Mouse (Mus musculus) megakaryocyte progenitor cell, adult 5-6 weeks (primary cell): ENCODE results near the gene Prss16. TPM values are rescaled to one million over a fixed set of nuclear protein-coding genes. Genes with fewer than 3 reads are reported as not detected.

Source experiments
- ATAC-seq: replicated peaks from 2 replicates; pipeline ENCODE4 v1.8.0; 2016; ENCODE audit warnings: mild to moderate bottlenecking, moderate TSS enrichment, inconsistent platforms; ENCODE audit not compliant: poor library complexity
- total RNA-seq, 2 experiments: library from RNA; stranded (forward) in 1 of 2; stranded (reverse) in 1 of 2; fragments of 157-497, 149-512 nt in 1 of 2; fragments of 200-1000 nt in 1 of 2; gene quantifications; 2 replicates each; pipeline versions ENCODE4 v1.2.3 to v1.2.4; 2015 to 2017

Prss16 gene
- total RNA-seq (2015) (17.0 and 19.9 TPM in 2 replicates), total RNA-seq (2017) (11.4 and 12.2 TPM in 2 replicates)

GRCm38 (mm10) chr13:22009642-22010041 is at the start of gene Prss16:
Gene Prss16, minus strand, starts transcription at chr13:22009742.
- no peak for ATAC-seq

DNA sequence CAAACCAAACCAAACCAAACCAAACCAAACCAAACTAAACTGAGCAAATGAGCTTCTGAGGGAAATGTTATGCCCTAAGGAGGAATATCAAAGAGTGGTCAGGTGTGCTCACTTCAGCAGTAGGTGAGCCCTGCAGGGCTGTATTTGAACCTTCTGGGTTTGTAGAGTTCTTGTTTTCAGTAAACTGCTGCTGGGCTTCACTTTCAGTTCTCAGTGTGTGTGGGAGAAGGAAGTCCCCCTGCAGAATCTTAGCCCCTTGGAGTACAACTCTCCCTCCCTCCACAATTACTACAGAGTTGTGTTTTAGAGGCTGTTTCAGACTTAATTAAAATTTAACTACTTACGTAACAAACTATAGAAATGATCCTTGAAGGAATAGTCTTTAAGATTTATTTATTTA is 44.2 kb upstream of the Prss16 start:
- no peak for ATAC-seq

DNA sequence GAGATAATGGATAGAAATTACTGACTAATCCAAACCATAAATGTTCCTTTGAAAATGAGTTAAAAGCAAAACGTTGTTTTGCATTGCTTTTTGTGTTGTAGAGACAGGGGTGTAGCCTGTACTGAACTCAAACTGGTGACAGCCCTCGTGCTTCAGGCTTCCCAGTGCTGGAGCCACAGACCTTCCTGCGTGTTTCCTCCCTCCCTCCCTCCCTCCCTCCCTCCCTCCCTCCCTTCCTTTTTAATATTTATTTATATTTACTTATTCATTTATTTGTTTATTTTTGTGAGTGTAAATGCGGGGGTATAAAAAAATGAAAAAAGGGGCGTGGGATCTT is 41.9 kb upstream of the Prss16 start:
- ATAC-seq: no peak

GRCm38 (mm10) chr13:22050591-22051522 is 41.3 kb upstream of the Prss16 start:
- ATAC-seq: peak; percentile 91

- peak; percentile 32 for ATAC-seq
These were observed 40.3 kb upstream of the Prss16 start for GRCm38 (mm10) chr13:22049737-22050440.

DNA sequence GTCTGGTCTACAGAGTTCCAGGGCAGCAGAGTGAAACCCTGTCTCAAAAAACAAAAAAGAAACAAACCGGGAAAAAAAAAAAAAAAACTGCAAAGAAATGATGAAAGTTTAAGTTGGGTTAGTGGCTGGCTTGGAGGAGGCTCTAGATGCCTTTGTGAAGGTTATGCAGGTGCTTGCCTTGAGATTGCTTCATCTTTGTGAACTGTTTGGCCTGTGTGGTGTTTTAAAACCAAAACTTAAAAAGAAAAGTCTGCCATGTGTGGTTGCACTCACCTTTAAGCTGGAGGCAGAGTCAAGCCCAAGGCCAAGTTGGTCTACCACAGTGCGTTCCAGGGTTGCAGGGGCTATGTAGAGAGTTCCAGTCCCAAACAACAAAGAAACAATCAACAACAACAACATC is 39.5 kb upstream of the Prss16 start:
- ATAC-seq: no peak

DNA sequence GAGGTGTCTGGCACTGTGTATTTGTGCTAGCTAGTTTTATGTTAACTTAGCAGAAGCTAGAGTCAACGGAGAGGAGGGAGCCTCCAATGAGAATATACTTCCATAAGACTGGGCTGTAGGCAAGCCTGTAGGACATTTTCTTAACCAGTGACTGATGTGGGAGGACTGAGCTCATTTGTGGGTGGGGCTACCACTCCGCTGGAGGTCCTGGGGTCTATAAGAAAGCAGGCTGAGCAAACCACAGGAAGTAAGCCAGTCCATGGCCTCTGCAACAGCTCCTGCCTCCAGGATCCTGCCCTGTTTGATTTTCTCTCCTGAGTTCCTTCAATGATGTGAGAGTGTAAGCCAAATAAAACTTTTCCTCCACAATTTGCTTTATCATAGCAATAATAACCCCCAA is 35.8 kb upstream of the Prss16 start:
- ATAC-seq: no peak

GRCm38 (mm10) chr13:22044432-22045155 is 35.1 kb upstream of the Prss16 start:
- ATAC-seq: no peak

DNA sequence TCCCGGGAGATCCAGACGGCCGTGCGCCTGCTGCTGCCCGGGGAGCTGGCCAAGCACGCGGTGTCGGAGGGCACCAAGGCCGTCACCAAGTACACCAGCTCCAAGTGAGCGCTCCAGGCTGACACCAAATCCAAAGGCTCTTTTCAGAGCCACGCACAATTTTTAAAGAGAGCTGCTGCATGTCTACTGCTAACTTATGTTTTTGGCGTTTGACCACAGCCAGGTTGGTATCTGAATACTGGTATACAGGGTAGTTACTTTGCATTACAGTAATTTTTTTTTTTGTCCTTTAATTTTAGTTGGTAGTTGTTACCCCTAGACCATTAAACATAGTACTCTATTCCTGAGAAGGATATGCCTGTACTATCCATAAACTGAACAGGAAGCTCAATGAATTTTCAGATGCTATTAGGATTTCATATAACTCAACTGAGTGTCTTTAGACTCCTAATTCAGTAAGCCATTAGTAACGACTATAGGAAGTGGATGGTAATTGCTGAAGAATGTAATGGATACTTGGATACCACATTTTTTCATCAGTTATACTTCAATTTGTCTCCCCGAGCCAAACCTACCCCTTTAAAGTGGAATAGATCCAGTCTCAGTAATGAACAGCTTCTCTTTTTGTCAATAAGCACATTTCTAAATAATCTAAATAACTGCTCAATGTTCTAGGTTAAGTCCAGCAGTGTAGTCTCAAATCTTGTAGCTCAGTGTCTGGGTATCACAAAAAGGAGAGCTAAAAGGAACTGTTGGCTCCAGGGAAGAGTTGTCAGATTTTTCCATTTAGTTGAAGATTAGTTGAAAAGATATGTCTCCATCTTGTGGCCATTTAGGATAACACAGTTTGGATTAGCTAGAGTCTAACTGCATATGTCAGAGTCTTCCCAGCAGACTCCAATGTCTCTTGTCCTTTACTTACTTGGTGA is 34.2 kb upstream of the Prss16 start:
- ATAC-seq: peak; percentile 18

- peak; percentile 58 for ATAC-seq
These were observed 33.3 kb upstream of the Prss16 start, which contains the start of the genes Hist1h2ag and Hist1h2bj for GRCm38 (mm10) chr13:22042568-22043502. Gene Hist1h2ag, minus strand, starts transcription at chr13:22042944. Gene Hist1h2bj, plus strand, starts transcription at chr13:22043214.

DNA sequence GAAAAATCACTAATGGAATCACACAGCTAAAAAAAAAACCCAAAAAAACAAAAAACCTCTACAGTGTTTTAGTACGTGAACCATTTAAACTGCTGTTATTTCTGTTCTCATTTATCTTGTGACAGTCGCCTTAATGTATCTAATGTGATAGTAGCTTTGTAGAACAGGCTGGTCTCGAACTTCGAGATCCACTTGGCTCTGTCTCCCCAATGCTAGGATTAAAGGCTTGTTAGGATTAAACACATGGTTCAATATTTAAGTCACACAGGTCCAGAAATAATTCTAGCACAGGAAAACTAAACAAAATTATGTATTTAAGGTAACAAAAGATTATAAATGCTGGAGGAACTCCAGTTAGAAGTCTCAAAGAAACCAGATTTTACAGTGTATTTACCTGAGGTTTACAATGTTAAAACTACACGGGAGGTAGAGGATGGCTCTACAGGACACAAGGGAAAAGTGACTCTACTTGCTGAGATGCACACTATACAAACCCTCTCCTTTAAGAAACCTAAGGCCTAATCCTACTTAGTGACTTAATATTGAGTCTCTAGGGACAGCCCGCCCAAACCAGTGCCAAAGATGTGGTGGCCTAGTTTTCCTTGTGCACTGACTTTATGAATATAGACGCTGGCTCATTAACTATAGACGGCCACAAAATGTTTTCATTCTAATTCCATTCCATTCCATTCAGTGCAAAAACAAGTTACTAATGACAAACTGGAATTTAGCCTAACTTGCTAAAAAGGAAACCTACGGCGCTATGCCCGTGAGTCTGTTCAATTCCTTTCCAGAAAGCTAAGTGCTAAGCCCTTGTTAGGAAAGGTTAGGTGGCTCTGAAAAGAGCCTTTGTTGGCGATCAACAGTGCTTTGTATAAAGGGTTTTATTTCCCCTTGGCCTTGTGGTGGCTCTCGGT is 32.4 kb upstream of the Prss16 start:
- no peak for ATAC-seq

DNA sequence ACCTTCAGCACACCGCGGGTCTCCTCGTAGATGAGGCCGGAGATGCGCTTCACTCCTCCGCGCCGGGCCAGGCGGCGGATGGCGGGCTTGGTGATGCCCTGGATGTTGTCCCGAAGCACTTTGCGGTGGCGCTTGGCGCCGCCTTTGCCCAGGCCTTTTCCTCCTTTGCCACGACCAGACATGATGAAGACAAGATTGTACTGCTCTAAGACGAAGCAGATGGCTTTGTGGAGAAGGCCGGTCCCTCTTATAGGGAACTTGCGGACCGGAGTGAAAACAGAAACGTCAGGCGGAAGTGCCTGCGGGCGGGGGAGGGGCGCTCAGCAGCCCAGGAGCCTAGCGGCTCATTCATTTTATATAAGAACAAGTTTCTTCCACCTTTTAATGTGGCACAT is 31.6 kb upstream of the Prss16 start, which contains the start of gene Hist1h4i:
TSS of gene Hist1h4i (minus strand) at position 221 of the 395 bp plus-strand sequence.
- ATAC-seq: peak; percentile 57

DNA sequence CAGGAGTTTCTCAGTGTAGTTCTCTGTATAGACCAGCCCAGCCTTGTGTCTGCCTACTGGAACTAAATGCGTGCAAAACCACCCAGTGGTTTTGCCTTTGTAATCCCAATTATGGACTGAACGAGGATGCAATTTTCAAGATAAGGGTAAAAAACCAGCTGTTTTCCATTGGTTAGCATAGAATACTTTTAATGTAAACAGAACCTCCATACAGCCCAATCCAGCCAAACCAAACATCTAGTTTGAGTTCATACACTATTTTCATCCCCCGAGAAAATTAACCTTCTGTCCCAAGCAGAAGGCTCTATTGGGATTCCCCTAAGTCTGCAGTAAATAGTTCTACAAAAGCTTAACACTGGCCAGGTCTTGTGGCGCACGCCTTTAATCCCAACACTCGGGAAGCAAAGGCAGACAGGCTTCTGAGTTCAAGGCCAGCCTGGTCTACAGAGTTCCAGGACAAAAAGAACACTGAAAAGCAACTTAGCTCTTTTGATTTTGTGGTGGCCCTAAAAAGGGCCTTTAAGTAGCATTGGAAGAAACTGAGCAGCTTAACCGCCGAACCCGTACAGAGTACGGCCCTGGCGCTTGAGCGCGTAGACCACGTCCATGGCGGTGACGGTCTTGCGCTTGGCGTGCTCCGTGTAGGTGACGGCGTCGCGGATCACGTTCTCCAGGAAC is 31.1 kb upstream of the Prss16 start:
- peak; percentile 20 for ATAC-seq

DNA sequence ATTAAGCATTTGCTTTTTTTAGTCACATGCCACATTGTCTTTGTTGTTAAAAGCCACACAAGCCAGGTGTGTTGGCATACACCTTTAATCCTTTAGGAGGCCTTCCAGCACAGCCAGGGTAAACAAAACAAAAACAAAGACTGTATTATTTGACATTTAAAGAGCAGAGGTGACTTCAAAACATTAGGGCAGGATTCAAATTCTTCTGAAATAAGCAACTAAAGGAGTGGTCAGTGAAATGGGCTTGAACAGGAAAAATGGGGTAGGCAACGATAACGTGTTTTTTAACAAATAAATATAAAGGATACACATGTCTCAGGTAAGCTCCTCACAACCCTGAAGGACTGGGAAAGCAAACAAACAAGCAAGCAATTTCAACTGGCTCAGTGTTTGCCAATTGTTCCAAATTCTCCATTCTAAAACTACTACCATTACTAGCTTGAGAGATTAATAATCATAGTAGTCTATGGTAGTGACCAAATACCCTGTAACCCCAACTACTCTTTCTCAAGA is 30.5 kb upstream of the Prss16 start:
- ATAC-seq: no peak

- no peak for ATAC-seq
These were observed 29.8 kb upstream of the Prss16 start for GRCm38 (mm10) chr13:22039364-22039763.

DNA sequence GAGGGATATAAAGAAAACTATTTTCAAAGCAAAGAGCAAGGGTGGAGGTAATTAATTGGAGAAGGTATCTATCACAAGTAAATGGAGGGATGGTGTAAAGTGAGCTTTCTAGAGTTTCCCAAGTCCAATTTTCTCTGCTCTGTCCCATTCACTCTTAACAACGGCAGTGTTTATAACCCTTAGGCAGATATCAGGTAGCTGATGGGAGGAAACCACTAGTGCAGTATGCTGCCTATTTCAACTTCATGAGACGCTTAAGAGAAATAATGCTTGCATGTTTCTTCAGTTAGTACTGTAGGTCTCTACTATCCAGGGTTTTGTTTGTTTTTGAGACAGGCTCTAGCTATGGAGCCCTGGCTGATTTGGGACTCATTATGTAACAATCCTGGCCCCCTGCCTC is 27.9 kb upstream of the Prss16 start:
- ATAC-seq: no peak

- no peak for ATAC-seq
These were observed 27.4 kb upstream of the Prss16 start for GRCm38 (mm10) chr13:22036986-22037385.
